Mouse (Mus musculus) Muller cell, postnatal 12 days (primary cell): Measurements from ENCODE around the gene Itgax.
"Not testable (repeated sequence)": the region's sequence is repeated elsewhere in the genome, so short reads cannot be mapped to it uniquely, and the experiment has no call there.

Experiments
- DNase-seq: peaks from one replicate; pipeline ENCODE4 v3.0.0-alpha.2; 2015; ENCODE audit errors: inconsistent ontology term

Gene Itgax

DNA sequence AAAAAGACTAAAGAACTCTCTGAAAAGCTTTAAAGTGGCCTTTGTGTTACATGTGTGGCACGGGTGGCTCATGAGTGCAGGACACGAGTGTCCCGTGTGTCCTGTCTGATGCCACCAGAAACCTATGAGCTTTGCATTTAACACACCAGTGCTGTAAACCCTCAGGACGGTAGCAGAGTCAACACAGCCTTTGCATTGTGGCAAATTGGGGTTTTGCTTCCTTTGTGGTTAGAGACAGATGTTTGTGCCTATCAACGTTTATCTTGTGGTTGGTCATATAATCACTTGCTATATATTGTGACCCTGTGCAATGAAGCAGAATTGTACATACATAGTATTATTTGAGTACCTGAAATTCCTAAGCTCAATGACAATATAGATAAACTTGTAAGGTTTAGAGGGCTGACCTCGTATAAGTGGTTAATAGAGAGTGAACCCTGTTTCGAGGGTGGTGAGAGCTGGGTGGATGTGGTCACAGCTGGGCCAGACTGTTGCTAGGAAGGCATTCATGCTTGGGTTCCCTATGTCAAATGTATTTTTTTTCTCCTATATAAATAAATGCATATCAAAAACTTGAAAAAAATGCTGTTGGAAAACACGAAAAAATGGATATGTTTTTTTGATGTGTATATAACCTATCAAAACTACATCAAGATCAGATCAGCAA is 29.5 kb downstream of the Itgax start:
- DNase-seq, result not testable (repeated sequence)

DNA sequence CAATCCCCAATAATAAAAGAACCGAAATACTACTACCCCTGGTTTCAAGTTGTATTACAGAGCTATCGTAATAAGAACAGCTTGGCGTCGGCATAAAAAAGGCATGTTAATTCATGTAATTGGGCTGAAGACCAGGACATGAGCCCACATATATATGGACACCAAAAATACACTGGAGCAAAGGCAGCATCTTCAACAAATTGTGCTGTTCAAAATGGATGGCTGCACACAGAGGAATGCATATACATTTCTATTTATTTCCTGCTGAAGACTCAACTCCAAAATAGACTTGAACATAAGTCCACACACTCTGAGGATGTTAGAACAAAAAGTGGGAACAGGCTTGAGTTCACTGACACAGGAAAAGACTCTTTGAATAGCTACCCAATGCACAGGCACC is 34.7 kb downstream of the Itgax start:
- DNase-seq, result no peak

DNA sequence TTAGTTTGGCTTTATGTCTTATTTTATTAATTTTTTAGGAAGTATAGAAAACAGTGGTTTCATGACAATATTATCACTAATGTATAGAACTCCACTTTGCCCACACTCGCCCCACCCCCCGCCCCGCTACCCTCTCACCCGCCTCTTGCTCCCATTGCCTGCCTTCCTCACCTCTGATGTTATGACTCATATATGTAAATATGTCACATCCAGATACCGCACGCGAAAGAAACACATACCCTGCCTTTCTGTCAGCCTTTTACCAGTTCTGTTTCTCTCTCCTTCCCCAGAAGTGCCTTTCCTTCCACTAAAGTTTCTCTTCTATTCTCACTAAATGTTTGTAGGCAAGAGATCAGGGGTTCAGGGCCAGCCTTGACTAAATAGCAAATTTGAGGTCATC is 37.0 kb downstream of the Itgax start:
- DNase-seq, result no peak

DNA sequence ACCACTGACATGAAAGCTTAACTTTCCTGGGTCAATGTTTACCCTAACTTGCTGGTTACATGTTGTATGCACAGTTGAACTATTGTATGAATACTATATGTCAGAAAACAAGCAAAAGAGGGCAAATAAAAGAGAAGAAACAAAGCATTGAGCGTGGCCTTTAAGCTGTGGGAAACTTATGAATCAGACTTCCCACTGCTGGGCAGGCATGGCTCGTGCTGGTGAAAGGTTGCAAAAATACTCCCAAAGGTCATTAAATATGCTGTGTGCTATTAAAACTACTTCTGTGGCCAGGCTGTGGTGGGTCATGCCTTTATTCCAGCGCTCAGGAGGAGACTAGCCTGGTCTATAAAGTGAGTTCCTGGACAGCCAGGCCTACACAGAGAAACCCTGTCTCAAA is 40.6 kb downstream of the Itgax start:
- DNase-seq, result no peak

DNA sequence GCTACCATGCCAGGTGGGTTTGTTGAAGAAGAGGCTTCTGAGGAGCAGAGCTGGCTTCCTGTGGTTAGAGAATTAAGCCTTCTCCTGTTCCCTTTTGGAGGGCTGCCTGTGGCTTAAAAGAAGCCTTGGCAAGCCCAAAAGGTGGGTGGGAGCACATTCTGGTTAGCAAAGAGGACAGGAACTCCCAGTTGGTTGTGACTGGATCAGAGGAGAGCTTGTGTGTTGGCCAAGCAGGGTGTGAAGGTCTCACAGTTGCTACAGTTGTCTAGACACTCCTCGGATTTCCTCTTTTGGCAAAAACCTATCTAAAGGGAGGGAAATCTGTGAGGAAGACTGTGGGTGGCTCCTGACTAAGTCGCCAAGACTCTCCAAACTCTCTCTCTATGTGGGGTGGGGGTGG is 49.0 kb downstream of the Itgax start:
- peak; percentile 2 for DNase-seq

DNA sequence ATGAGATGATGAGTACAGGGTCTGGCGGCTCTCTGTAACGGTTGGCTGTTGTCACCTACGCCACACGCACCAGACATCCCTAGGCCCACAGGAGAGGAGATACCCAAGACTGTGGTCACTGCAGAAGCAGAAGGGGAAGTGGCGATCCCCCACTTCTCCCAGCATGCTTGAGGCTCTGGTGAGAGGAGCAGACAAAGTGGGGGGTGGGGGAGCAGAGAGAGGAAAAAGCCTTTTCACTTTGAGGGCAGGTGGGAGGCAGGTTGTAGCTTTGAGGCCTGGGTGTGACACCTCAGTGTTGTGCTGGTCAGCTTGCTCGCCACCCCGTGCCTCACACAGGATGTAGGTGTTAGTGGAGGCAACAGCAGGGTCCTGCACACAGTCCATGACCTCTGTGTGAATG is 50.8 kb downstream of the Itgax start:
- no peak for DNase-seq

DNA sequence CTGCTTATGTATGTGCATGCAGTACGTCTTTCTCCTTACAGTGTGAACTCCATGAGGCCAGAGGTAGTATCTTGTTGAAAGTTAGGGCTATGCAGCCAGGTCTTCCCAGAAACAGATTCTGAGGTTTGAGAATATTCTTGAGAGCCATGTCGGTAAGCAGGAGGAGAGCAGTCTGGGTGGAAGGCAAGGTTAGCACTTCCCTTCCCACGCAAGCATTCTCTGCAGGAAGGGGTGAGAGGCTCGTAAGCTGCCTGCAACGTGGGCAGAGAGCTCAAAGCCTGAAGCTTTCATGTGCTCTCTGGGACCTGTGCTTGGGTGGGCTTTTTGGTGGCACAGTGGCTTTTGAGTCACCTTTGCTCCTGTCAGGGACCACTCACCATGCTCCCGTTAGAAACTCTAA is 51.2 kb downstream of the Itgax start:
- DNase-seq, result no peak

DNA sequence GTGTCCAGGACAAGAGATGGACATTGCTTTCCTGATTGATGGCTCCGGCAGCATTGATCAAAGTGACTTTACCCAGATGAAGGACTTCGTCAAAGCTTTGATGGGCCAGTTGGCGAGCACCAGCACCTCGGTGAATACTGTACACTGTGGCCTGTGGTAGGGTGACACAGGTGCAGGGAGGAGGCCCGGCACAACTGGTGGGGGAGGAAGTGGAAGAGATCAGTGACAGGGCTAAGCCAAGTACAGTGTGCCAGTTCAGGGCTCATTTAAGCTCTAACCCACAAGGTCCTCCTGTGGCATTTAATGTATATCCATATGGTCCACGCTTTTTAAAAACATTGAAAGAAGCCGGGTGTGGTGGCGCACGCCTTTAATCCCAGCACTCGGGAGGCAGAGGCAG is 52.3 kb downstream of the Itgax start:
- no peak for DNase-seq
